Mouse (Mus musculus) urinary bladder, postnatal 14 days (tissue): ENCODE results near the gene Tspan4.

Experiments
- DNase-seq: peaks from one replicate; pipeline ENCODE4 v3.0.0; 2021; ENCODE audit warnings: low spot score

The Tspan4 gene

DNA sequence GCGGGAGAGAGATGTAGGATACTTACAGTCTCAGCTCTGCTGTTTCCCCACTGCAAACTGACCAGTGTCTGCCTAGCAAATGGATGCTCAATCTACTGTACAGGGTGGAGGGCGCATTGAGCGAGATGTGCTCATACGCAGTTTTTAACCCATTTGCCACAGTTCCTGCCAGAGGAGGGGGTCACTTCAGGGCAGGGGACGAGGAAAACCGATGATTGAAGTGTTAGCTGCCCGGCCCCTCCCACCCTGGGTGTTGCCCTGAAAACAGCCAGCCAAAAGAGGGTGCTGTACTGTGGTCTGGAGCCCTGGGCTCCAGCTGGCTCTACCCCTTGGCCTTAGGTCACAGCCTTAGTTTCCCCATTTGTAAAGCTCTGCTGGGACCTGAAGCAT is 1.9 kb downstream of the Tspan4 start:
- no peak for DNase-seq

- DNase-seq: no peak
These were observed 2.7 kb downstream of the Tspan4 start for GRCm38 (mm10) chr7:141477578-141478269.

DNA sequence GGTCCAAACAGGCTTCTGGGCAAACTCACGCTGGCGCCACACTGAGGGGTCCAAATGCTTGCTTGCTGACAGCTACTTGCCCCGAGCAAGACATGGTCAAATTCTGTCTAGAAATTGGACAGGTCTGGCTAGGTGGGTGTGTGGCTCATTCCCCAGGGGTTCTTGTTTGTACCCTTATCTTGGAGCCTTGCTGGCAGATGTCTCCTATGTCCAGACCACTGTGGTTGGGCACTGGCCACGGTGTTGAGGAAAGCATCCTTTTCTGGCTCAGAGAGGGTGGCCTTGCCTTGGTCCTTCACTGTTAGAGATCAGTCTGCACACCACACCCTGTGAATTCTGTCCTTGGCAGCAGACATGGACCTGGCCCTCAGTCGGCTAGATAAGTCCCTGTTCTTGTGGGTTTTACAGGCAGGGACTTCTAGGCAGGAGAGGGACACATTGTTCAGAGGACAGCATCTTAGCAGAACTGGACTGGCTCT is 3.3 kb downstream of the Tspan4 start:
- DNase-seq: no peak

GRCm38 (mm10) chr7:141480842-141481497 is 5.9 kb downstream of the Tspan4 start:
- DNase-seq: peak; percentile 53

GRCm38 (mm10) chr7:141481498-141482401 is 6.7 kb downstream of the Tspan4 start:
- no peak for DNase-seq

DNA sequence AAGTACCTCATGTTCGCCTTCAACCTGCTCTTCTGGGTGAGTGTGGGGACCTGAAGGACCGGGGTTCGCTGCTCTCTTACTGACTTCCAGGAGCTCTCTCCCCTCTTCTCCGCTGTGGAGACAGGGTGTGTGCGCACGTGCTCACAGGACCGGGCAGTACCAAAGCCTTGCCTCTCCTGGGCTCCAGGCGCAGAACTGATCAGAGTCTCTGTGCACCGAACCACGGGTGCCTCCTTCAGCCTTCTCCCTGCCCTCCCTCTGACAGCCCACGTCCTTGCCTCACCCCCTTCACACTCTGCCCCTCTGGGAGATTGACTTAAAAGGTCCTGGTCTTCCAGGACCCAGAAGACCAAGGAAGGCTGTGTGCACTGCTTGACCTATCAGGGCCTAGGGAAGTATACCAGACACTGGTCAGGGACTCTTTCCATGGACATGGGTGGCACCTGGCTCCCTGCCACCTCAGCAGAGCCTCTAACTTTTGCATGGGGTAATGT is 7.5 kb downstream of the Tspan4 start:
- DNase-seq: no peak

GRCm38 (mm10) chr7:141483114-141483653 is 8.1 kb downstream of the Tspan4 start:
- DNase-seq: no peak

- DNase-seq: no peak
These were observed 9.4 kb downstream of the Tspan4 start for GRCm38 (mm10) chr7:141484186-141485120.

- DNase-seq: no peak
These were observed 10.1 kb downstream of the Tspan4 start for GRCm38 (mm10) chr7:141485186-141485585.

GRCm38 (mm10) chr7:141485606-141486005 is 10.6 kb downstream of the Tspan4 start:
- no peak for DNase-seq

DNA sequence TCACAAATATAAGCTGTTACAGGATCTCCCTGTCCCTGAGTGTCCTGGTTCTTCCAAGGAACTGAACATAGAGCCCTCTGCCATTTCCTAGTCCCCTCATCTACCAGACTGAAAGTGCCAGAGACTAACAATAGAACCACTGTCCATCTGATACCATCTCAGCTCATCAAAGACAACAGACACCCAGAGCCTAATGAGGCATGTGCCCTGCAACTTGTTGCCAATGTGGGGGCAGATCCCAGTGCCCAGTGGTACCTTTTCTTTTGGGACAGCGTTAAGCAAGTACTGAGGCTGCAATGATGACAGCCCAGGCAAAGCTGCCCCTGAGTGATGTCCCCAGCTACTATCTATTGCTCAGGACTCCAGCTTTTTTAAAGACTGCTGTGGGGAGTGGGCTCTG is 11.2 kb downstream of the Tspan4 start:
- DNase-seq: no peak

DNA sequence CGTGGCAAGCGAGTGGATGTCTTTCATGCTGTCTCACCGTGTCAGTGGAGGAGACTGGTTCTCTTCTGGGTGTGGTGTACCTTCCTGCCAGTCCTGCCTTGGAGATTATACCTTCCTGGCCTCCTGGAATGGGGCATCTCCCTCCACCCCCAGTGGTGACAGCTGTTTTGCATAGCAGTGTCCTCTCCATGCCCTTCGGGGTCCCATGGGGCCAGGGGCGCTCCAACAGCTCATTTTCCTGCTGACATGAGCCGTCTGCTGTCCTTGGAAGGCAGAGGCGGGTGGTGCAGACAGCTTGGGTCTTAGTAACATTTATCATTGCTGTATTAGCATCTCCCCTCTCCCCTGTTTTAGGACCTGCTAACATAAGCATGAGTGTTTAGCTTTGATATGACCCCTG is 12.1 kb downstream of the Tspan4 start:
- no peak for DNase-seq

- no peak for DNase-seq
These were observed 16.1 kb downstream of the Tspan4 start for GRCm38 (mm10) chr7:141491151-141491550.

- no peak for DNase-seq
These were observed 17.7 kb downstream of the Tspan4 start for GRCm38 (mm10) chr7:141492738-141493137.

DNA sequence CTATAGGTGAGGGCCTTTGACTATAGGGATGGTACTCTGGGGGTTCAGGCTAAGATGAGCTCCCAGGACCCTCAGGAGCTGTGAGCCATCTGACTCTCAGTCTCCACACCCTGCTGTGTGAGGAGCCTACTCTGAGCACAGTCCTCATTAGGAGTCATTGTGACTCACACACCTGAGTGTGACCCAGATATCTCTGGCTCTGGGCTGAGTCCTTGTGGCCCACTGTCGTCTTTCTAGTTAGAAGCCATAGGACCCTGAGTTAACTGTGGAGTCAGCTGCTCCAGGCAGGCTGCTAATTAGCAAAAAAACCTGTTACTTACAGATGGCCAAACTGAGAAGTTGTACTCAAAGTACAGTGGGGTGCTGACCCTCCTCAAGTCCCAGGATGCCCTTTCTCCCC is 18.7 kb downstream of the Tspan4 start:
- no peak for DNase-seq

DNA sequence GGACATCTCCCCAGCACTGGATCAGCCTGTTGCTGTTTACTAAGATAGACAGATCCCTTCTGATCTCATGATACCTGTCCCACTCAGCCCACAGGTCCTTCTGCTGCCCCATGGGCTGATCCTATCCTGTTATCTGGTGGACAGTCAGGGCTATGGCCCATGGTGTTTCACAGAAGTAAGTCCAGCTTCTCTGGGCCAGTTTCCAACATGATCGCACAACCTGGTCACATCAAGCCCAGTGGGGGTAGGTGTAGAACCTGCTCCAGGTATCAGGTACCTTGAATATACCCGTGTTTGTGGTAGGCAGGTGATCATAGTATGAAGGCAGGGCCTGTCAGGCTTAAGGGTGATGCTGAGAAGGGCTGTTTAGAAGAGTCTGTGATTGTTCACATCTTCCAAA is 20.3 kb downstream of the Tspan4 start:
- DNase-seq: no peak

GRCm38 (mm10) chr7:141495940-141496339 is 20.9 kb downstream of the Tspan4 start:
- no peak for DNase-seq

- DNase-seq: no peak
These were observed 22.6 kb downstream of the Tspan4 start for GRCm38 (mm10) chr7:141497600-141497999.

DNA sequence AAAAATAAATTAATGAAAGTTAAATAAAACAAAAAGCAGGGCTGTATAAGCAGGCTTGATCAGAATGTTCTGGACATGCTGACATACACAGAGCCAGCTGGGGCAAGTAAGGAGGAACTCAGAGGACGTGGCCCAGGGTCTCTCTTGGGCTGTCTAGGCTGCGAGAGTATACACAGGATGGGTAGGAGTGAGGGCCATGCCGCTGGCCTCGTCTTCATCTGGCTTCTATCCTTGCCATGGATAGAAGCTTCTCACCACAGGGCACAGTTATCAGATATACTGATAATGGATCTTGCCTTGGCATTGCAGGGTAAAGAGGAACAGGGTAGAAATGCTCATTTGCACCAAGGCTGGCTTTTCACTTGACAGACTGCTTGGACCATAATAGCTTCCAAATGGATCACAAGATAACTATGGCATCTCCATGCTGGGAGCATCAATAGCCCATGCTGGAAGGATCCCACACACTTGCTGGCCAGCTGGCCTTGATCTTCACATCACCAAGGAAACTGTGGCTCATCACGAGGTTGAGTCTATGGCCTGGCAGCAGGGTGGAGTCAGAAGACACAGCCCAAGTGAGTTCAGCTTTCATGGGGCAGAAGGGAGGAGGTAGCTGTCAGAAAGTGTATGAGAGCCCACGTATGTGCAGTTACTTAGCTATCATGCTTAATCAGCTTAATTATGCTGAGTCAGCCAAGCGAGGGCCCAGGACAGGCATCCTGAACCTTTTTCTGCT is 26.9 kb downstream of the Tspan4 start:
- no peak for DNase-seq

GRCm38 (mm10) chr7:141502556-141502905 is 27.5 kb downstream of the Tspan4 start:
- DNase-seq: no peak
